Mouse (Mus musculus) stomach, embryonic 15.5 days (tissue): ENCODE measurements around the gene Fkbp5. TPM values are rescaled to one million over a fixed set of nuclear protein-coding genes. Genes with fewer than 3 reads are reported as not detected.

Source experiments
- microRNA-seq: library from miRNA; unstranded; fragments of <30 nt; microRNA quantifications from one replicate; pipeline ENCODE4, GENCODE M21; 2016
- polyA plus RNA-seq: library from polyadenylated mRNA; unstranded; fragments of >200 nt; fragmentation: Nextera tagmentation; extraction: Ambion mirVana; gene quantifications from 2 replicates; pipeline ENCODE4 v1.2.1, GENCODE M21; 2015

Gene Fkbp5
- polyA plus RNA-seq, 1 experiment from 2014 or later, result 24.1 TPM

Small RNAs within 50 kb of the gene (microRNA-seq; reads per million reads assigned to microRNA genes)
- gene Gm25195 (not detected), gene Mir6969 (3.3 reads per million, percentile 13 among the genes with 10 or more reads in this experiment)

Other genes starting within 250 kb of the Fkbp5 start
- 26.9 and 29.9 TPM in 2 replicates for gene Fance, start 204.0 kb downstream of the Fkbp5 start, polyA plus RNA-seq
- 490 and 616 TPM in 2 replicates for gene Rpl10a, start 189.1 kb downstream of the Fkbp5 start, polyA plus RNA-seq
- gene Tead3, start 166.7 kb downstream of the Fkbp5 start, polyA plus RNA-seq, result 11.5 and 12.0 TPM in 2 replicates
- gene Tulp1, start 152.3 kb downstream of the Fkbp5 start, polyA plus RNA-seq, result 4.2 and 5.0 TPM in 2 replicates
- gene Armc12, start 13.3 kb upstream of the Fkbp5 start, polyA plus RNA-seq, result not detected in 2 replicates
- not detected in 2 replicates for gene Clpsl2, start 31.9 kb upstream of the Fkbp5 start, polyA plus RNA-seq
- 3,221 and 3,572 TPM in 2 replicates for gene Clps, start 43.2 kb upstream of the Fkbp5 start, polyA plus RNA-seq
- gene Lhfpl5, start 58.1 kb upstream of the Fkbp5 start, polyA plus RNA-seq, result 0.85 and 1.0 TPM in 2 replicates
- 75.1 and 79.2 TPM in 2 replicates for gene Srpk1, start 105.2 kb upstream of the Fkbp5 start, polyA plus RNA-seq
- 0.48 and 0.49 TPM in 2 replicates for gene Slc26a8, start 172.7 kb upstream of the Fkbp5 start, polyA plus RNA-seq
- 40.7 and 44.9 TPM in 2 replicates for gene Mapk14, start 173.8 kb upstream of the Fkbp5 start, polyA plus RNA-seq
- gene AC170998.1, start 208.6 kb upstream of the Fkbp5 start, polyA plus RNA-seq, result 3.4 TPM in 2 replicates